ENCODE assay signal across 24 mouse cellular contexts in genomic region chr6:120318303-120318940, GRCm38 (mm10). TPM values are rescaled to one million over a fixed set of nuclear protein-coding genes. Genes with fewer than 3 reads are reported as not detected.
"Had no signal": no experiment of that assay in that cellular context is flagged by ENCODE, and none has a peak within 500 bp of the region (broad histone marks: within the 10 kb centered on the region; RNA-seq: fewer than 3 reads in every experiment).

No protein-coding gene starts in this region.

- H3K36me3 ChIP-seq: limb, embryonic 13.5 days; midbrain, embryonic 12.5 days; midbrain, embryonic 15.5 days; neural tube, embryonic 12.5 days had no signal

- H3K4me2 ChIP-seq: limb, embryonic 13.5 days; liver, embryonic 13.5 days; lung, embryonic 14.5 days; midbrain, embryonic 12.5 days; midbrain, embryonic 15.5 days; neural tube, embryonic 12.5 days had no signal

- H3K9me3 ChIP-seq: limb, embryonic 10.5 days; limb, embryonic 13.5 days; liver, embryonic 13.5 days; midbrain, embryonic 12.5 days; midbrain, embryonic 15.5 days; neural tube, embryonic 12.5 days had no signal

- H3K27ac ChIP-seq: limb, embryonic 10.5 days; limb, embryonic 13.5 days; liver, embryonic 13.5 days; macrophage; midbrain, embryonic 12.5 days; midbrain, embryonic 15.5 days; neural tube, embryonic 12.5 days had no signal

- ATAC-seq: midbrain, embryonic 15.5 days had no signal

- DNase-seq: kidney, adult 11 months; kidney, adult 9 months; kidney, postnatal 14 days; kidney, postnatal 4 days; liver; liver, embryonic 13.5 days; lung, embryonic 14.5 days; retina, postnatal 1 day; right cerebral cortex, postnatal 25 days; thymus, postnatal 4 days had no signal

- H3K27me3 ChIP-seq: limb, embryonic 13.5 days; liver, embryonic 13.5 days; midbrain, embryonic 12.5 days; midbrain, embryonic 15.5 days; neural tube, embryonic 12.5 days had no signal

- H3K4me3 ChIP-seq: limb, embryonic 10.5 days; limb, embryonic 13.5 days; liver, embryonic 13.5 days; midbrain, embryonic 12.5 days; midbrain, embryonic 15.5 days; neural tube, embryonic 12.5 days had no signal

- H3K4me1 ChIP-seq: limb, embryonic 10.5 days; limb, embryonic 13.5 days; liver, embryonic 13.5 days; midbrain, embryonic 12.5 days; midbrain, embryonic 15.5 days; neural tube, embryonic 12.5 days had no signal

- H3K9ac ChIP-seq: limb, embryonic 13.5 days; liver, embryonic 13.5 days; lung, embryonic 14.5 days; midbrain, embryonic 12.5 days; midbrain, embryonic 15.5 days; neural tube, embryonic 12.5 days had no signal

RNA-seq across cellular contexts. Expression of gene B4galnt3, which starts 24.1 kb away (rescaled TPM):
- total RNA-seq: megakaryocyte, adult 5-6 weeks; neutrophil, adult 5-6 weeks had no signal
- polyA plus RNA-seq: lung, postnatal 0 days; macrophage had no signal

RNA-seq across cellular contexts. Expression of gene D330020A13Rik, which starts 24.3 kb away (rescaled TPM):
- total RNA-seq: layer of hippocampus, adult 18-20 months; layer of hippocampus, postnatal 14 days; left cerebral cortex, adult 8-10 months; megakaryocyte, adult 5-6 weeks; neutrophil, adult 5-6 weeks had no signal
- polyA plus RNA-seq: limb, embryonic 10.5 days; liver, embryonic 13.5 days; liver, embryonic 16.5 days; lung, embryonic 14.5 days; lung, postnatal 0 days; macrophage; midbrain, embryonic 12.5 days; midbrain, embryonic 15.5 days; spleen, adult 2 months had no signal
